Mouse (Mus musculus) kidney, adult 8-10 months (tissue): ENCODE data around the gene Pdzd7.

Experiments
- DNase-seq, 2 experiments: peaks; one replicate each; pipeline ENCODE4 v3.0.0; 2022

Gene Pdzd7

GRCm38 (mm10) chr19:45007425-45008191 lies 37.9 kb downstream of the Pdzd7 start:
- DNase-seq = peak; percentile 84 to 86

GRCm38 (mm10) chr19:45007021-45007420 lies 38.5 kb downstream of the Pdzd7 start:
- DNase-seq = no peak

- peak; percentile 93 to 96 for DNase-seq
Observed at GRCm38 (mm10) chr19:45005957-45006712, 39.4 kb downstream of the Pdzd7 start, which contains the start of gene Mrpl43. Gene Mrpl43, minus strand, starts transcription at chr19:45006442.

- DNase-seq = peak; percentile 73 to 83
Observed at GRCm38 (mm10) chr19:45005444-45005843, 40.1 kb downstream of the Pdzd7 start, which contains the start of gene Twnk. Gene Twnk, plus strand, starts transcription at chr19:45005663.

GRCm38 (mm10) chr19:45003740-45004516 lies 41.6 kb downstream of the Pdzd7 start:
- no peak for DNase-seq

GRCm38 (mm10) chr19:45002301-45002700 lies 43.2 kb downstream of the Pdzd7 start:
- DNase-seq = no peak

- no peak for DNase-seq
Observed at GRCm38 (mm10) chr19:44999647-45000046, 45.9 kb downstream of the Pdzd7 start.

GRCm38 (mm10) chr19:44997786-44998185 lies 47.7 kb downstream of the Pdzd7 start:
- DNase-seq = no peak

GRCm38 (mm10) chr19:44992712-44993111 lies 52.8 kb downstream of the Pdzd7 start:
- no peak for DNase-seq

GRCm38 (mm10) chr19:44992246-44992645 lies 53.3 kb downstream of the Pdzd7 start:
- DNase-seq = no peak

- DNase-seq = peak in 1 of 2 experiments; percentile 70
Observed at GRCm38 (mm10) chr19:44991031-44991430, 54.5 kb downstream of the Pdzd7 start.

- peak; percentile 79 to 83 for DNase-seq
Observed at GRCm38 (mm10) chr19:44989567-44990495, 55.7 kb downstream of the Pdzd7 start.

GRCm38 (mm10) chr19:44988831-44989566 lies 56.5 kb downstream of the Pdzd7 start, which contains the start of gene Sema4g:
Gene Sema4g, plus strand, starts transcription at chr19:44989101.
- no peak for DNase-seq

- DNase-seq = no peak
Observed at GRCm38 (mm10) chr19:44988321-44988720, 57.2 kb downstream of the Pdzd7 start.

GRCm38 (mm10) chr19:44987851-44988250 lies 57.7 kb downstream of the Pdzd7 start:
- no peak for DNase-seq

GRCm38 (mm10) chr19:44987004-44987403 lies 58.5 kb downstream of the Pdzd7 start:
- DNase-seq = no peak

GRCm38 (mm10) chr19:44985159-44985988 lies 60.1 kb downstream of the Pdzd7 start:
- peak in 1 of 2 experiments; percentile 31 for DNase-seq

- no peak for DNase-seq
Observed at GRCm38 (mm10) chr19:44984420-44984819, 61.1 kb downstream of the Pdzd7 start.

- no peak for DNase-seq
Observed at GRCm38 (mm10) chr19:44983366-44983765, 62.2 kb downstream of the Pdzd7 start.

GRCm38 (mm10) chr19:44982477-44983115 lies 62.9 kb downstream of the Pdzd7 start:
- DNase-seq = no peak
